Mouse (Mus musculus): Measurements from ENCODE around the gene Was. TPM values are rescaled to one million over a fixed set of nuclear protein-coding genes. Genes with fewer than 3 reads are reported as not detected.
"Not testable (repeated sequence)": the region's sequence is repeated elsewhere in the genome, so short reads cannot be mapped to it uniquely, and the experiment has no call there.

Gene Was
- polyA plus RNA-seq, 1 experiment from 2014 or later: 0.32 TPM

DNA sequence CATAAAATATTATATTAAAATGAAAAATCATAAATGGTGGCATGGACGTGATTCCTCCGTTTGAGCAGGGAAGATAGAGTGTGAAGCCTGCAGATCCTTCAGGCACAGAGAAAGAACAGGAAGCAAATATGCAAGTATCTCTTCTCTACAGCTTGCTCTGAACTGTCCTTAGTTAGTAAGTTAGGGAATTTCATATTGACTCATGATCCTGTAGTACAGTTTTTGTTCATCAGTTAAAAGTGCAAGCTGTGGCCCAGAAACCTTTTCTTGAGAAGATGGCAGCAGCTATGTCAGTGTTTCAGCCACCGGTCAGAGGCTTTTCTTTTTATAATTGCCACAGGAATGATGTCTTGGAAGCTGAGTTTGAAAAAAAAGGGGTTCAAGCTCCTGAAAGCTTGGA lies 14.7 kb upstream of the Was start:
- Histone ChIP-seq H3K36me3 (replicated peaks; ENCODE audit: control insufficient read depth, insufficient read depth) (no peaks in the 10 kb centered on the region), H3K27ac (no peak overlapping the region), H3K27me3 (ENCODE audit: control insufficient read depth, insufficient read depth, low read length) (no peaks in the 10 kb centered on the region), H3K4me3 (replicated peaks; ENCODE audit: low read length) (no peak overlapping the region), H3K9ac (no peak overlapping the region), H3K4me1 (replicated peaks; ENCODE audit: control insufficient read depth, insufficient read depth, low read length) (peaks cover 7% of the 10 kb centered on the region; the same call in 1 of the 2 replicates), H3K9me3 (ENCODE audit: control insufficient read depth, low read length) (no peaks in the 10 kb centered on the region), H3K4me2 (replicated peaks) (no peak overlapping the region)
- DNase-seq (ENCODE audit: low spot score) (no peak), ATAC-seq (ENCODE audit: low FRiP score) (no peak)
- 87% methylated on average over 3 of the region's 3 CpGs for WGBS

GRCm38 (mm10) chrX:8102213-8102668 lies 11.9 kb upstream of the Was start:
- no peak overlapping the region for H3K4me3 ChIP-seq (replicated peaks; ENCODE audit: low read length)
- no peaks in the 10 kb centered on the region for H3K9me3 ChIP-seq (ENCODE audit: control insufficient read depth, low read length)
- H3K9ac ChIP-seq: no peak overlapping the region
- H3K27ac ChIP-seq: no peak overlapping the region
- ATAC-seq (ENCODE audit: low FRiP score): no peak
- H3K4me1 ChIP-seq (replicated peaks; ENCODE audit: control insufficient read depth, insufficient read depth, low read length): peaks cover 7% of the 10 kb centered on the region; the same call in 1 of the 2 replicates
- no peak overlapping the region for H3K4me2 ChIP-seq (replicated peaks)
- no peaks in the 10 kb centered on the region for H3K27me3 ChIP-seq (ENCODE audit: control insufficient read depth, insufficient read depth, low read length)
- WGBS: 66% methylated on average over 7 of the region's 7 CpGs
- no peak for DNase-seq (ENCODE audit: low spot score)
- H3K36me3 ChIP-seq (replicated peaks; ENCODE audit: control insufficient read depth, insufficient read depth): no peaks in the 10 kb centered on the region

- peak; percentile 65 for ATAC-seq (ENCODE audit: low FRiP score)
Measured at GRCm38 (mm10) chrX:8101017-8101416, 10.7 kb upstream of the Was start.

GRCm38 (mm10) chrX:8099435-8099834 lies 9.1 kb upstream of the Was start:
- H3K9me3 ChIP-seq (ENCODE audit: control insufficient read depth, low read length): no peaks in the 10 kb centered on the region
- H3K36me3 ChIP-seq (replicated peaks; ENCODE audit: control insufficient read depth, insufficient read depth): no peaks in the 10 kb centered on the region
- H3K27ac ChIP-seq: no peak overlapping the region
- no peak for ATAC-seq (ENCODE audit: low FRiP score)
- no peaks in the 10 kb centered on the region for H3K27me3 ChIP-seq (ENCODE audit: control insufficient read depth, insufficient read depth, low read length)
- no peak overlapping the region for H3K4me3 ChIP-seq (replicated peaks; ENCODE audit: low read length)
- H3K4me2 ChIP-seq (replicated peaks): no peak overlapping the region
- H3K9ac ChIP-seq: no peak overlapping the region
- whole genome bisulfite sequencing: 69% methylated on average over 4 of the region's 4 CpGs
- H3K4me1 ChIP-seq (replicated peaks; ENCODE audit: control insufficient read depth, insufficient read depth, low read length): peaks cover 7% of the 10 kb centered on the region; the same call in 1 of the 2 replicates
- no peak for DNase-seq (ENCODE audit: low spot score)

More at GRCm38 (mm10) chrX:8101017-8101416, 10.7 kb upstream of the Was start:
- WGBS: 26% methylated on average over 3 of the region's 3 CpGs
- no peaks in the 10 kb centered on the region for H3K36me3 ChIP-seq (replicated peaks; ENCODE audit: control insufficient read depth, insufficient read depth)
- no peak overlapping the region for H3K4me3 ChIP-seq (replicated peaks; ENCODE audit: low read length)
- H3K9ac ChIP-seq: 0 out of 2 replicates have a peak overlapping the region, but pooled peaks have one; percentile 3
- 0 out of 2 replicates have a peak overlapping the region, but pooled peaks have one; percentile 7 for H3K4me2 ChIP-seq (replicated peaks)
- no peaks in the 10 kb centered on the region for H3K9me3 ChIP-seq (ENCODE audit: control insufficient read depth, low read length)
- H3K4me1 ChIP-seq (replicated peaks; ENCODE audit: control insufficient read depth, insufficient read depth, low read length): peaks cover 7% of the 10 kb centered on the region; the same call in 1 of the 2 replicates
- H3K27ac ChIP-seq: peak overlapping the region; percentile 91
- no peaks in the 10 kb centered on the region for H3K27me3 ChIP-seq (ENCODE audit: control insufficient read depth, insufficient read depth, low read length)
- peak; percentile 94 for DNase-seq (ENCODE audit: low spot score)

GRCm38 (mm10) chrX:8096787-8097242 lies 6.5 kb upstream of the Was start:
- Histone ChIP-seq H3K9me3 (ENCODE audit: control insufficient read depth, low read length) (no peaks in the 10 kb centered on the region), H3K4me2 (replicated peaks) (peak overlapping the region; percentile 45), H3K36me3 (replicated peaks; ENCODE audit: control insufficient read depth, insufficient read depth) (no peaks in the 10 kb centered on the region), H3K9ac (peak overlapping the region; percentile 21; the same call in 1 of the 2 replicates), H3K4me3 (replicated peaks; ENCODE audit: low read length) (peak overlapping the region; percentile 24), H3K4me1 (replicated peaks; ENCODE audit: control insufficient read depth, insufficient read depth, low read length) (peaks cover 7% of the 10 kb centered on the region; the same call in 1 of the 2 replicates), H3K27me3 (ENCODE audit: control insufficient read depth, insufficient read depth, low read length) (no peaks in the 10 kb centered on the region), H3K27ac (peak overlapping the region; percentile 51; the same call in 1 of the 2 replicates)
- ATAC-seq (ENCODE audit: low FRiP score): peak; percentile 93
- WGBS: 17% methylated on average over 17 of the region's 19 CpGs
- peak; percentile 89 for DNase-seq (ENCODE audit: low spot score)

GRCm38 (mm10) chrX:8096068-8096786 lies 5.9 kb upstream of the Was start:
- H3K9ac ChIP-seq: peak overlapping the region; percentile 49
- H3K4me1 ChIP-seq (replicated peaks; ENCODE audit: control insufficient read depth, insufficient read depth, low read length); H3K36me3 ChIP-seq (replicated peaks; ENCODE audit: control insufficient read depth, insufficient read depth); H3K9me3 ChIP-seq (ENCODE audit: control insufficient read depth, low read length); H3K27me3 ChIP-seq (ENCODE audit: control insufficient read depth, insufficient read depth, low read length); DNase-seq (ENCODE audit: low spot score): not testable (repeated sequence)
- peak; percentile 90 for ATAC-seq (ENCODE audit: low FRiP score)
- 21% methylated on average over 20 of the region's 48 CpGs for WGBS
- H3K4me3 ChIP-seq (replicated peaks; ENCODE audit: low read length): peak overlapping the region; percentile 24
- peak overlapping the region; percentile 48 for H3K4me2 ChIP-seq (replicated peaks)
- peak overlapping the region; percentile 64 for H3K27ac ChIP-seq

- peaks cover 4% of the 10 kb centered on the region; the same call in 1 of the 2 replicates for H3K4me1 ChIP-seq (replicated peaks; ENCODE audit: control insufficient read depth, insufficient read depth, low read length)
Measured at GRCm38 (mm10) chrX:8095546-8095945, 5.2 kb upstream of the Was start.

GRCm38 (mm10) chrX:8090954-8091347 lies 653 bp upstream of the Was start:
- DNase-seq (ENCODE audit: low spot score); H3K4me1 ChIP-seq (replicated peaks; ENCODE audit: control insufficient read depth, insufficient read depth, low read length); H3K4me3 ChIP-seq (replicated peaks; ENCODE audit: low read length); H3K9me3 ChIP-seq (ENCODE audit: control insufficient read depth, low read length); ATAC-seq (ENCODE audit: low FRiP score); H3K36me3 ChIP-seq (replicated peaks; ENCODE audit: control insufficient read depth, insufficient read depth); H3K27me3 ChIP-seq (ENCODE audit: control insufficient read depth, insufficient read depth, low read length); H3K27ac ChIP-seq; H3K9ac ChIP-seq; H3K4me2 ChIP-seq (replicated peaks): not testable (repeated sequence)
- WGBS: 73% methylated on average over 4 of the region's 5 CpGs

More at GRCm38 (mm10) chrX:8095546-8095945, 5.2 kb upstream of the Was start:
- peak overlapping the region; percentile 64 for H3K27ac ChIP-seq
- DNase-seq (ENCODE audit: low spot score) (no peak), ATAC-seq (ENCODE audit: low FRiP score) (no peak)
- peak overlapping the region; percentile 48 for H3K4me2 ChIP-seq (replicated peaks)
- no peaks in the 10 kb centered on the region for H3K9me3 ChIP-seq (ENCODE audit: control insufficient read depth, low read length)
- no peaks in the 10 kb centered on the region for H3K36me3 ChIP-seq (replicated peaks; ENCODE audit: control insufficient read depth, insufficient read depth)
- WGBS: 86% methylated on average over 9 of the region's 10 CpGs
- no peaks in the 10 kb centered on the region for H3K27me3 ChIP-seq (ENCODE audit: control insufficient read depth, insufficient read depth, low read length)
- peak overlapping the region; percentile 49 for H3K9ac ChIP-seq
- H3K4me3 ChIP-seq (replicated peaks; ENCODE audit: low read length): peak overlapping the region; percentile 20

DNA sequence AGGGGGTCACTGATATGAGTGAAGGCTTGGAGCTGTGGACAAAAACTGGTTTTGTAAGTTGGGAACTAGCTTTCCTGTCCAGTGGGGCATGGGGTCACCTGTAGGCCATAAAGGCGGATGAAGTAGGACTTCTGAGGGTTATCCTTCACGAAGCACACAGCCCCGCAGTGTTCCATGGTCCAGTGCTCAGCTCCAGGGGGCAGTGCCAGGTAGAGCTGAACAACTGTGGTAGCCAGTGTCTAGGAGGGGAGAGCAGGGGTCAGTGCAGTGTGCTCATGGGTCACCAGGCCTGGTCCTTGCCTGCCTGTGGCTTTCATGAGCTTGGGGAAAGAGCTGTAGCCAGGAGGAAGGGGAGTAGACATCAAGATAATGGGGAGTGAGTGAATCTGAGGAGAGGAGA lies 552 bp downstream of the Was start:
- no peak for DNase-seq (ENCODE audit: low spot score)
- H3K4me3 ChIP-seq (replicated peaks; ENCODE audit: low read length): no peak overlapping the region
- no peak overlapping the region for H3K27ac ChIP-seq
- no peak overlapping the region for H3K9ac ChIP-seq
- H3K9me3 ChIP-seq (ENCODE audit: control insufficient read depth, low read length): no peaks in the 10 kb centered on the region
- no peak overlapping the region for H3K4me2 ChIP-seq (replicated peaks)
- no peaks in the 10 kb centered on the region for H3K36me3 ChIP-seq (replicated peaks; ENCODE audit: control insufficient read depth, insufficient read depth)
- ATAC-seq (ENCODE audit: low FRiP score): no peak
- H3K27me3 ChIP-seq (ENCODE audit: control insufficient read depth, insufficient read depth, low read length): no peaks in the 10 kb centered on the region
- WGBS: 90% methylated on average over 3 of the region's 3 CpGs
- H3K4me1 ChIP-seq (replicated peaks; ENCODE audit: control insufficient read depth, insufficient read depth, low read length): no peaks in the 10 kb centered on the region
